Mouse (Mus musculus) neural tube, embryonic 14.5 days (tissue): Measurements from ENCODE around the gene Rnf133. TPM values are rescaled to one million over a fixed set of nuclear protein-coding genes. Genes with fewer than 3 reads are reported as not detected.

ENCODE experiments used
- polyA plus RNA-seq: library from polyadenylated mRNA; unstranded; fragments of >200 nt; fragmentation: Nextera tagmentation; extraction: Ambion mirVana; gene quantifications from 2 replicates; pipeline ENCODE4 v1.2.1, GENCODE M21; 2014

Gene Rnf133
- polyA plus RNA-seq, 1 experiment from 2014 or later: not detected

Other genes starting within 250 kb of the Rnf133 start
- 0.32 TPM in 1 of 2 replicates, not detected in the other for gene Rnf148, start 4.8 kb upstream of the Rnf133 start, polyA plus RNA-seq
- 11.8 and 14.2 TPM in 2 replicates for gene Cadps2, start 189.1 kb upstream of the Rnf133 start, polyA plus RNA-seq